Comparison of ENCODE assay signal across 7 mouse cellular contexts in the genomic region with DNA sequence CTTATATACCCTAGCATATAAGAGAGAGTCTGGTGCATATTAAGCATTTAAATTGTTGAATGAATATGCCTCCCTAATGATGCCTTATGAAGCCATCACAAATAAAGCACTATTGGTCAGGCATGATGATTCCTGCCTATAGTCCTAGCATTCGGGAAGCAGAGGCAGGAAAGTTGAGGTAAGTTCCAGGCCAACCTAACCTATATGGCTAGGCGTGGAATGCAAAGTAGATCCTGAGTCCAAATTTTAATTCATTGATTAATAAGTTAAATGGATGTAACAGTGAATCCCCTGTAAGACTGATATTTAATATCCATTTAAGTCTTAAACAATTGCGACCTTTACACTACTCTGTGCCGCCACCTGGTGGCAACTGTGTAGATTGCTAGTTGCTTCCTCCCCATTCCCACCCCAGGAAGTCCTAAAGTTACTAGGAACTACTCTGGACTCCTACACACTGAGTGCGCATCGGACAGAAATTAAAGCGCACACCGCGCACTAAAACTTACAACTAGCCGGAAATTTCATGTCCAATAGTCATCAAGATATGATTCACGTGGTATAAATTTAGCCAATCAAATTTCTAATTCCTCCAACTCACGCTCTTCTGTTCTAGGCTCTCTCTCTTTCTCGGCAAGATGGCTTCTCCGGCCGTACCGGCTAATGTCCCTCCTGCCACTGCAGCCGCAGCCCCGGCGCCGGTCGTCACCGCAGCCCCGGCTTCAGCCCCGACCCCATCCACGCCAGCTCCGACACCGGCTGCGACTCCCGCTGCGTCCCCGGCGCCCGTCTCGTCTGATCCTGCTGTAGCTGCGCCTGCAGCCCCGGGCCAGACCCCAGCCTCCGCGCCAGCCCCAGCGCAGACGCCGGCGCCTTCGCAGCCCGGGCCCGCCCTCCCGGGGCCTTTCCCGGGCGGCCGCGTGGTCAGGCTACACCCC. TPM values are rescaled to one million over a fixed set of nuclear protein-coding genes. Genes with fewer than 3 reads are reported as not detected.
DNase-seq lines count a peak whose midpoint lies in the region; ATAC-seq lines count a peak whose summit lies in the region.

A gene (plus strand): TSS at position 624 of the 938 bp plus-strand sequence.

- DNase-seq in adrenal gland, postnatal 14 days: peak; percentile 94
- peak; percentile 97 for DNase-seq in embryonic facial prominence, embryonic 11.5 days (ENCODE audit: low spot score)
- DNase-seq in kidney, adult 11 months: peak; percentile 97
- DNase-seq in limb, embryonic 10.5 days (ENCODE audit: low spot score): peak; percentile 90
- peak; percentile 83 for DNase-seq in spleen, adult 12 weeks (ENCODE audit: low spot score)

- WGBS in embryonic facial prominence, embryonic 11.5 days: 2% methylated on average over 50 of the region's 50 CpGs
- 2% methylated on average over 50 of the region's 50 CpGs for WGBS in limb, embryonic 10.5 days
- 1% methylated on average over 50 of the region's 50 CpGs for WGBS in midbrain, embryonic 13.5 days

- H3K9me3 ChIP-seq in embryonic facial prominence, embryonic 11.5 days (replicated peaks; ENCODE audit: control insufficient read depth, low read length): no peaks in the 10 kb centered on the region
- no peaks in the 10 kb centered on the region for H3K9me3 ChIP-seq in limb, embryonic 10.5 days (replicated peaks)
- no peaks in the 10 kb centered on the region for H3K9me3 ChIP-seq in midbrain, embryonic 13.5 days

- peak within 1 kb of the TSS; percentile 93 for H3K9ac ChIP-seq in embryonic facial prominence, embryonic 11.5 days (replicated peaks; ENCODE audit: low read length)
- H3K9ac ChIP-seq in midbrain, embryonic 13.5 days (replicated peaks): peak within 1 kb of the TSS; percentile 84

- H3K36me3 ChIP-seq in embryonic facial prominence, embryonic 11.5 days (replicated peaks; ENCODE audit: control insufficient read depth, insufficient read depth, low read depth, low read length): no peaks in the 10 kb centered on the region; the same call in 1 of the 2 replicates
- peaks cover 35% of the 10 kb centered on the region for H3K36me3 ChIP-seq in limb, embryonic 10.5 days
- peaks cover 24% of the 10 kb centered on the region for H3K36me3 ChIP-seq in midbrain, embryonic 13.5 days

- H3K4me3 ChIP-seq in embryonic facial prominence, embryonic 11.5 days (ENCODE audit: low read depth, low read length): peak within 1 kb of the TSS; percentile 87
- peak within 1 kb of the TSS; percentile 98 for H3K4me3 ChIP-seq in limb, embryonic 10.5 days
- peak within 1 kb of the TSS; percentile 75 for H3K4me3 ChIP-seq in midbrain, embryonic 13.5 days (replicated peaks)

- peaks cover 3% of the 10 kb centered on the region; the same call in 1 of the 2 replicates for H3K4me1 ChIP-seq in embryonic facial prominence, embryonic 11.5 days (ENCODE audit: control insufficient read depth, insufficient read depth, low read length)
- peaks cover 11% of the 10 kb centered on the region for H3K4me1 ChIP-seq in limb, embryonic 10.5 days
- H3K4me1 ChIP-seq in midbrain, embryonic 13.5 days (replicated peaks): peaks cover 23% of the 10 kb centered on the region

- peak within 1 kb of the TSS; percentile 74; the same call in 1 of the 2 replicates for H3K27ac ChIP-seq in embryonic facial prominence, embryonic 11.5 days (replicated peaks; ENCODE audit: low read depth, low read length)
- peak within 1 kb of the TSS; percentile 96 for H3K27ac ChIP-seq in limb, embryonic 10.5 days
- H3K27ac ChIP-seq in midbrain, embryonic 13.5 days: peak within 1 kb of the TSS; percentile 81

- H3K4me2 ChIP-seq in embryonic facial prominence, embryonic 11.5 days (ENCODE audit: low read depth, low read length): peak within 1 kb of the TSS; percentile 83
- H3K4me2 ChIP-seq in midbrain, embryonic 13.5 days (replicated peaks): peak within 1 kb of the TSS; percentile 95

- no peaks in the 10 kb centered on the region for H3K27me3 ChIP-seq in embryonic facial prominence, embryonic 11.5 days (ENCODE audit: control insufficient read depth, insufficient read depth, low read length)
- no peaks in the 10 kb centered on the region for H3K27me3 ChIP-seq in limb, embryonic 10.5 days (ENCODE audit: low read depth, poor library complexity, severe bottlenecking)
- H3K27me3 ChIP-seq in midbrain, embryonic 13.5 days: no peaks in the 10 kb centered on the region

- peak; percentile 97 for ATAC-seq in embryonic facial prominence, embryonic 11.5 days (replicated peaks; ENCODE audit: insufficient number of reproducible peaks, low FRiP score, low TSS enrichment, low read depth)
- peak; percentile 91 for ATAC-seq in granulocyte monocyte progenitor cell, adult 5-6 weeks (replicated peaks; ENCODE audit: poor library complexity, severe bottlenecking)
- peak; percentile 97 for ATAC-seq in midbrain, embryonic 13.5 days

RNA-seq across cellular contexts. Expression of the gene that starts here (rescaled TPM):
- total RNA-seq in adrenal gland, postnatal 14 days (2021): 138 and 156 TPM in 2 replicates
- polyA plus RNA-seq in embryonic facial prominence, embryonic 11.5 days (2014; fragmentation: Nextera tagmentation; extraction: Ambion mirVana): 72.6 and 81.4 TPM in 2 replicates
- total RNA-seq in granulocyte monocyte progenitor cell, adult 5-6 weeks (2014; fragmentation: Nextera tagmentation): 236 and 262 TPM in 2 replicates
- 54.0 and 70.5 TPM in 2 replicates for total RNA-seq in granulocyte monocyte progenitor cell, adult 5-6 weeks (2017)
- polyA plus RNA-seq in limb, embryonic 10.5 days (2016; fragmentation: Nextera tagmentation; extraction: Ambion mirVana): 85.8 and 87.3 TPM in 2 replicates
- polyA plus RNA-seq in midbrain, embryonic 13.5 days (2015; fragmentation: Nextera tagmentation; extraction: Ambion mirVana): 78.2 and 78.7 TPM in 2 replicates

Comparison
In these comparisons a context has a peak if more than half of its experiments do, and no peak if none do; other contexts are left out.
1. Peak in every context shown above with its lines: DNase-seq, ATAC-seq, H3K4me3 ChIP-seq and H3K27ac ChIP-seq.